In the genomic region with DNA sequence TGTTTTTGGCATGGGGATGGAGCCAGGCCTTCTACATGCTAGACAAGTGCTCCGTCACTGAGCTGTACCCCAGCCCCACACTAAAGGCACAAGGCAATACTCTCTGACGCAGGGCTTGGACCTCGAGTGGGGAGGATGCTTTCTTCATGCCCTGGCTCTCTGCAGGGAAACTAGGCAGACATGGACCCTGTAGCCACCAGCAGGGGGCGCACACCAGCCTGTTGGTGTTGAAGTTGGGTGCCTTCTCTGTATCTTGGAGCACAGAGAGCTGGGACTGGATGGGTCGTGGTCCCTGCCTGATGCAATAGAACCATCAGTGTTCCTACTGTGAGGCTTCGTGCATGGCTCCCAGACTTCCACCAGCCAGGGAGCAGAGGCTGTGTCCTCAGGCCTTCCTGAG, we compare ENCODE assay signal across 8 mouse cellular contexts. TPM values are rescaled to one million over a fixed set of nuclear protein-coding genes. Genes with fewer than 3 reads are reported as not detected.
DNase-seq lines count a peak whose midpoint lies in the region; ATAC-seq and TF ChIP-seq lines count a peak whose summit lies in the region.

No protein-coding gene starts in this region.

- peaks cover 27% of the 10 kb centered on the region; the same call in 1 of the 2 replicates for H3K36me3 ChIP-seq in lung, postnatal 0 days (ENCODE audit: insufficient read depth, low read length)

- no peak for TF ChIP-seq POLR2A in cortical plate, adult 2 months (IDR thresholded peaks at IDR 0.05; ENCODE audit: extremely low read depth, insufficient read depth, low read length)

- H3K4me2 ChIP-seq in lung, postnatal 0 days (replicated peaks; ENCODE audit: low read depth, low read length): no peak overlapping the region

- no peak for TF ChIP-seq EP300 in lung, postnatal 0 days (IDR thresholded peaks at IDR 0.05)

- ATAC-seq in inflammation-experienced regulatory T-cells, adult 6 months: peak; percentile 28
- no peak for ATAC-seq in lung, postnatal 0 days

- no peak overlapping the region for H3K9ac ChIP-seq in lung, postnatal 0 days (replicated peaks; ENCODE audit: low read depth)

- H3K27ac ChIP-seq in cortical plate, adult 2 months (ENCODE audit: insufficient read depth, low read length): no peak overlapping the region
- no peak overlapping the region for H3K27ac ChIP-seq in lung, postnatal 0 days (ENCODE audit: low read length)

- 42% methylated on average over 6 of the region's 6 CpGs for WGBS in lung, postnatal 0 days

- peak; percentile 75 for TF ChIP-seq CTCF in cortical plate, adult 2 months (IDR thresholded peaks at IDR 0.05; ENCODE audit: extremely low read depth, insufficient read depth, low read length)
- TF ChIP-seq CTCF in lung, postnatal 0 days (IDR thresholded peaks at IDR 0.05): peak; percentile 81

- no peak overlapping the region for H3K4me3 ChIP-seq in cortical plate, adult 2 months (ENCODE audit: insufficient read depth, low read length)
- H3K4me3 ChIP-seq in lung, postnatal 0 days (ENCODE audit: low read depth, low read length): no peak overlapping the region

- H3K9me3 ChIP-seq in lung, postnatal 0 days (ENCODE audit: low read length): no peaks in the 10 kb centered on the region

- no peaks in the 10 kb centered on the region for H3K4me1 ChIP-seq in cortical plate, adult 2 months (ENCODE audit: control insufficient read depth, insufficient read depth, low read length)
- H3K4me1 ChIP-seq in lung, postnatal 0 days (ENCODE audit: insufficient read depth, low read depth, low read length): no peaks in the 10 kb centered on the region

- H3K27me3 ChIP-seq in lung, postnatal 0 days (replicated peaks; ENCODE audit: insufficient read depth, low read length): no peaks in the 10 kb centered on the region

- DNase-seq in gastrocnemius, postnatal 10 days: peak; percentile 62
- DNase-seq in gastrocnemius, adult 18-20 months (ENCODE audit: low spot score): no peak
- peak; percentile 79 for DNase-seq in 3T3-L1 (ENCODE audit: low read depth, low spot score)
- peak; percentile 74 for DNase-seq in R1 (ENCODE audit: low read depth, low spot score)
- DNase-seq in lung, postnatal 0 days (ENCODE audit: low spot score): peak; percentile 45
- DNase-seq in spleen, postnatal 36 days (ENCODE audit: low spot score in 2 of 2): peak; percentile 17 to 39

RNA-seq across cellular contexts. Expression of a gene that starts 10.3 kb away (rescaled TPM):
- 10 to 100 TPM; 12.1 to 15.1 TPM for total RNA-seq in gastrocnemius, postnatal 10 days (2021)
- 1 to 10 TPM; 5.6 to 7.2 TPM for total RNA-seq in gastrocnemius, adult 18-20 months (2021)
- polyA plus RNA-seq in cortical plate, adult 2 months (2012; rRNA removed): 33.7 and 35.3 TPM in 2 replicates
- 10 to 100 TPM; 20.7 to 27.4 (median 23.2) TPM for polyA plus RNA-seq in inflammation-experienced regulatory T-cells, adult 6 months (2017; shearing (Covaris generic))
- 14.8 and 15.7 TPM in 2 replicates for polyA plus RNA-seq in lung, postnatal 0 days (2015; fragmentation: Nextera tagmentation; extraction: Ambion mirVana)

RNA-seq across cellular contexts. Expression of a gene that starts 23.6 kb away (rescaled TPM):
- 100 to 1,000 TPM; 319 to 321 TPM for total RNA-seq in gastrocnemius, postnatal 10 days (2021)
- total RNA-seq in gastrocnemius, adult 18-20 months (2021): 100 to 1,000 TPM; 213 to 228 TPM
- polyA plus RNA-seq in cortical plate, adult 2 months (2012; rRNA removed): 302 and 325 TPM in 2 replicates
- polyA plus RNA-seq in inflammation-experienced regulatory T-cells, adult 6 months (2017; shearing (Covaris generic)): 10 to 100 TPM; 78.5 to 96.4 (median 94.8) TPM
- 281 and 298 TPM in 2 replicates for polyA plus RNA-seq in lung, postnatal 0 days (2015; fragmentation: Nextera tagmentation; extraction: Ambion mirVana)

RNA-seq across cellular contexts. Expression of a gene that starts 48.2 kb away (rescaled TPM):
- 1 to 10 TPM; 1.2 TPM for total RNA-seq in gastrocnemius, postnatal 10 days (2021)
- total RNA-seq in gastrocnemius, adult 18-20 months (2021): under 1 TPM; 0.55 to 0.74 TPM
- 442 and 456 TPM in 2 replicates for polyA plus RNA-seq in cortical plate, adult 2 months (2012; rRNA removed)
- under 1 TPM in 1 of 3 experiments, not detected in 2; 0.40 TPM for polyA plus RNA-seq in inflammation-experienced regulatory T-cells, adult 6 months (2017; shearing (Covaris generic))
- polyA plus RNA-seq in lung, postnatal 0 days (2015; fragmentation: Nextera tagmentation; extraction: Ambion mirVana): 0.04 TPM in 1 of 2 replicates, not detected in the other

Comparison
In these comparisons a context has a peak if more than half of its experiments do, and no peak if none do; other contexts are left out.
1. RNA of a gene that starts 48.2 kb away (polyA plus RNA-seq): 442 to 456 TPM in cortical plate, adult 2 months; 0.04 TPM in lung, postnatal 0 days and 0.40 TPM in inflammation-experienced regulatory T-cells, adult 6 months; every median in the first group is over 100 times any median in the second.